Mouse (Mus musculus) stomach, postnatal 0 days (tissue): ENCODE results near the gene Cadps2. TPM values are rescaled to one million over a fixed set of nuclear protein-coding genes. Genes with fewer than 3 reads are reported as not detected.
A peak's percentile ranks its signal among the peaks of the same experiment; 100 is the strongest.

Experiments used
- ATAC-seq: fragments of 200-750 bp; cut with Nextera tagmentation; 2 replicates; pipeline ENCODE4 v1.8.0; 2017; ENCODE audit not compliant: low FRiP score, low TSS enrichment
- DNase-seq: peaks from one replicate; pipeline ENCODE4 v3.0.0-alpha.2; 2016; ENCODE audit warnings: low spot score
- H3K27ac ChIP-seq: fragments of 300-500 bp; sonication (generic); replicated peaks from 2 replicates; pipeline ENCODE4 v1.5.1; 2014; ENCODE audit warnings: mild to moderate bottlenecking, control low read depth
- H3K27me3 ChIP-seq: fragments of 300-500 bp; sonication (generic); 2 replicates; pipeline ENCODE4 v1.6.1; 2014; ENCODE audit warnings: low read length; ENCODE audit not compliant: control insufficient read depth, insufficient read depth
- H3K36me3 ChIP-seq: fragments of 300-500 bp; sonication (generic); 2 replicates; pipeline ENCODE4 v1.6.1; 2014; ENCODE audit warnings: low read length, mixed read lengths; ENCODE audit not compliant: control insufficient read depth, insufficient read depth
- H3K4me1 ChIP-seq: fragments of 300-500 bp; sonication (generic); replicated peaks from 2 replicates; pipeline ENCODE4 v1.6.1; 2014; ENCODE audit warnings: antibody characterized with exemption; ENCODE audit not compliant: control insufficient read depth, insufficient read depth
- H3K4me2 ChIP-seq: fragments of 300-500 bp; sonication (generic); replicated peaks from 2 replicates; pipeline ENCODE4 v1.6.1; 2014; ENCODE audit warnings: low read depth, mild to moderate bottlenecking, control low read depth, moderate library complexity
- H3K4me3 ChIP-seq: fragments of 300-500 bp; sonication (generic); 2 replicates; pipeline ENCODE4 v1.5.1; 2014; ENCODE audit warnings: low read depth, low read length, control low read depth
- H3K9ac ChIP-seq: fragments of 300-500 bp; sonication (generic); 2 replicates; pipeline ENCODE4 v1.6.1; 2014; ENCODE audit warnings: mild to moderate bottlenecking, low read length, control low read depth, mixed read lengths
- H3K9me3 ChIP-seq: fragments of 300-500 bp; sonication (generic); 2 replicates; pipeline ENCODE4 v1.6.1; 2016; ENCODE audit warnings: low read length; ENCODE audit not compliant: control insufficient read depth
- CTCF ChIP-seq: IDR thresholded peaks from 2 replicates; pipeline ENCODE4 v1.5.1; 2016; ENCODE audit warnings: antibody characterized with exemption, low read depth, mild to moderate bottlenecking, moderate library complexity
- EP300 ChIP-seq: optimal IDR thresholded peaks from 2 replicates; pipeline ENCODE3; 2016; ENCODE audit warnings: antibody characterized with exemption
- WGBS: fragments of 180-500 bp; shearing (Covaris S2); extraction: QIAGEN DNeasy Blood & Tissue Kit; methylation state at CpG from one replicate; pipeline ENCODE4 v1.1.7; 2014; 5-methylcytosine and 5-hydroxymethylcytosine counted together
- polyA plus RNA-seq: library from polyadenylated mRNA; unstranded; fragments of >200 nt; fragmentation: Nextera tagmentation; extraction: Ambion mirVana; gene quantifications from 2 replicates; pipeline ENCODE4 v1.2.1, GENCODE M21; 2015

The Cadps2 gene
- polyA plus RNA-seq, 1 experiment from 2014 or later, result 4.8 TPM

DNA sequence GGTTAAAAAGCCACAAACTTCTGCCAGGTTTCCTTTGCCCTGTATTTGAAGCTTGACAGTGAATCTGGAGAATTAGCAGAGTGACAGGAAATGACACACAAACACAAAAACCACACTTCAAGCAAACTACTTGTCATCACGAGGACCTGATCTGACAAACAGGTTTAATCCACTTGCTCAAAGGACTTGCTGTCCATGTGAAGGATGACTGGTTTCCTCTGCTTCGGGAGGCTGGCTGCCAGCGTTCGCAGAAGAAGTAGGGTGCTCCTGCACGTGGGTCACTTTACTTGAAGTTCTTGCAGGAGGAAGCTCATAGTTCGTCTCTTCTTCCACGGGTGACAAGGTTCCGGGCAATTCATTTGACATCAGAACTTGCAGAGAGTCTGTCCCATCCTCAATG is 190.5 kb downstream of the Cadps2 start:
- Histone ChIP-seq H3K4me2 (no peak overlapping the region), H3K4me3 (no peak overlapping the region), H3K9me3 (no peaks in the 10 kb centered on the region), H3K4me1 (no peaks in the 10 kb centered on the region; the same call in 1 of the 2 replicates), H3K9ac (no peak overlapping the region), H3K27ac (no peak overlapping the region), H3K36me3 (no peaks in the 10 kb centered on the region), H3K27me3 (no peaks in the 10 kb centered on the region)
- ATAC-seq, result no peak
- no peak for DNase-seq
- 49% methylated on average over 8 of the region's 8 CpGs for WGBS
- TF ChIP-seq CTCF (no peak), EP300 (no peak)

DNA sequence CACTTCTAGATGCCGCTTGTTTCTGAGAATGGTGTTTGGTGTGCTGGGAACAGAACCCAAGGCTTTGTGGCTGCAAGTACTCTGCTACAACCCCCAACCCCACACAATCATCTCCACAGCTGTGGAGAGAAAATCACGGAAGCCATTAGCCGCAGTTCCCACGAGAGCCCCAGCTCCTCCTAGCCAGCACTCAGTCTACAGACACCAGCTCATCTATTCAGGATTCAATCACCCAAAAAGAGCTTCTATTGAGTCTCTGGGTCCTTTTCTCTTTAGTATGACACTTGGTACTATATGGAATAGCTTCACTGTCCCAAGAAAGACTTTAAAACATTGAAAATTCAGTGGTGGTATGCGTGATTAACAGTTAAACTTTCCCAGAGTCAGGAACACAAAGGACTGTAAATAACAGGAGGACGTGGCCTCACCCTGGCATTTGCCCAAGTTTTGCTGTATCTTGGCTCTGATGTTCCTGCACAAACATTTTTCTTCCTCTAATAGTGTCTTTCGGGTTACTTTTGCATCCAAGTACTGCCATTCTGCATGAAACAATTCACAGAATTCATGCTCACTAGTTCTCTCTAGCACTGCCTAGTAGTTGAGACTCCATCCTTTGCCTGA is 191.5 kb downstream of the Cadps2 start:
- no peak for ATAC-seq
- WGBS, result 53% methylated on average over 7 of the region's 7 CpGs
- TF ChIP-seq CTCF (no peak), EP300 (no peak)
- H3K36me3 ChIP-seq, result no peaks in the 10 kb centered on the region
- H3K9ac ChIP-seq, result no peak overlapping the region
- H3K4me3 ChIP-seq, result no peak overlapping the region
- H3K9me3 ChIP-seq, result no peaks in the 10 kb centered on the region
- DNase-seq, result peak; percentile 17
- no peaks in the 10 kb centered on the region for H3K27me3 ChIP-seq
- no peak overlapping the region for H3K4me2 ChIP-seq
- H3K4me1 ChIP-seq, result no peaks in the 10 kb centered on the region; the same call in 1 of the 2 replicates
- no peak overlapping the region for H3K27ac ChIP-seq

GRCm38 (mm10) chr6:23637081-23637480 is 202.1 kb downstream of the Cadps2 start:
- WGBS, result 67% methylated on average over 3 of the region's 3 CpGs
- no peak overlapping the region for H3K4me2 ChIP-seq
- TF ChIP-seq EP300, result no peak
- no peak for TF ChIP-seq CTCF
- no peaks in the 10 kb centered on the region for H3K4me1 ChIP-seq
- no peak overlapping the region for H3K4me3 ChIP-seq
- no peaks in the 10 kb centered on the region for H3K27me3 ChIP-seq
- no peak overlapping the region for H3K27ac ChIP-seq
- ATAC-seq (no peak), DNase-seq (no peak)
- H3K9me3 ChIP-seq, result no peaks in the 10 kb centered on the region
- no peak overlapping the region for H3K9ac ChIP-seq
- H3K36me3 ChIP-seq, result no peaks in the 10 kb centered on the region

DNA sequence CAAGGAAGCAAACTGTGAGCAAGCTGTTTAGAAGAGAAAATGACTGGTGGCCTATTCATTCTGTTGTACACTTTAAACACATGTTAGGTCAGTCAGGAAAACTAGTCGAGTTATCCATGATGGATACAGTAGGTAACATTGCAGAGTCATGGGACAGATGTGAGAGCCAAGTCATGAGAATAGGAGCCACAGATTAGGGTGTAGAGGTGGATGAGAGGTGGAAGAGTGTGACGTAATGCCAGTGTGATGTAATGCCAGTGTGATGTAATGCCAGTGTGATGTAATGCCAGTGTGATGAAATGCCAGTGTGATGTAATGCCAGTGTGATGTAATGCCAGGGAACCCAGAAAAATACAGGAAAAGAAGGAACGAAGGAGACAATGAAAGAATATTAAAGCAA is 204.0 kb downstream of the Cadps2 start:
- DNase-seq (no peak), ATAC-seq (no peak)
- Histone ChIP-seq H3K4me3 (no peak overlapping the region), H3K4me2 (no peak overlapping the region), H3K9me3 (no peaks in the 10 kb centered on the region), H3K4me1 (no peaks in the 10 kb centered on the region), H3K36me3 (no peaks in the 10 kb centered on the region), H3K27me3 (no peaks in the 10 kb centered on the region), H3K9ac (no peak overlapping the region), H3K27ac (no peak overlapping the region)
- WGBS, result 93% methylated on average over 3 of the region's 3 CpGs
- TF ChIP-seq CTCF (no peak), EP300 (no peak)

DNA sequence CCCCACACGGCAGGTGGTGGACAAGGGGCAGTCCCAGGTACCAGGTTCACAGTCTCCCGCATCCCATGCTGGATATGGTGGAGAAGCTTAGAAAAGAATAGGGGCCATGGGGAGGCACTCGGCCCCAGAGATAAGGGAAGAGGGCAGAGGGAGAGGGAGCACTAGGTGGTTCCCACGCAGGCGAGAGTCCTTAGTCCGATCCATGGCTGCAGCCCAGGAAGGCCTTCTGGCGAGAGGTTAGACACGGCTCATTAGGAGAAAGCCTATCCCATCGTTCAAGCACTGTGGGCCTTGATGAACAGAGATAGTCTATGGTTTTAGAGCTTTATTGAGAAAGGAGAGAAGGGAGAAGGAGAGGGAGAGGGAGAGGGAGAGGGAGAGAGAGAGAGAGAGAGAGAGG is 205.2 kb downstream of the Cadps2 start:
- Histone ChIP-seq H3K9ac (no peak overlapping the region), H3K36me3 (no peaks in the 10 kb centered on the region), H3K4me1 (no peaks in the 10 kb centered on the region), H3K4me2 (no peak overlapping the region), H3K9me3 (no peaks in the 10 kb centered on the region), H3K4me3 (no peak overlapping the region), H3K27me3 (no peaks in the 10 kb centered on the region), H3K27ac (no peak overlapping the region)
- no peak for ATAC-seq
- DNase-seq, result no peak
- TF ChIP-seq CTCF (no peak), EP300 (no peak)
- 88% methylated on average over 9 of the region's 9 CpGs for WGBS

- Histone ChIP-seq H3K4me3 (no peak overlapping the region), H3K4me1 (no peaks in the 10 kb centered on the region), H3K36me3 (no peaks in the 10 kb centered on the region), H3K27ac (no peak overlapping the region), H3K9me3 (no peaks in the 10 kb centered on the region), H3K9ac (no peak overlapping the region), H3K4me2 (no peak overlapping the region), H3K27me3 (no peaks in the 10 kb centered on the region)
- no peak for DNase-seq
- no peak for ATAC-seq
- WGBS, result 31% methylated on average over 4 of the region's 4 CpGs
- no peak for TF ChIP-seq EP300
Observed at GRCm38 (mm10) chr6:23630465-23630864, 208.8 kb downstream of the Cadps2 start.
